ENCODE assay signal across 22 mouse cellular contexts in the genomic region with DNA sequence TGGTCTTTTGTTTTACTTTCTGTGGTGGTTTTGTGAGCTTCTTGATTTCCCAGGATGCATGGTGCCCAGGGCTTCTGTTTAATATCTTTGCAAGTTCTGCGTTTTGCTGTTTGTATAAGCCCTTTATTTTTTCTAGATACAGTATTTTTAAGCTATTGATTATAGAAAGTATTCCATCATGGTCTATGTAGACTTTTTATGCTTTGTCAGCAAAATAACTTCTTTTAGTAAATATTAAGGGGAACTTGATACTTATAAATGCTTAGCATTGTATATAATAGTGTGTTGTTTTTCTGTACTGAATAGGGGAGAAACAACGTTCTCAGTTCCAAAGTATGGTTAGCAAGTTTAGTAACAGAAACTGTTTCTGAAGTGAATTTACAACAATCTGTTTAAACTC. TPM values are rescaled to one million over a fixed set of nuclear protein-coding genes. Genes with fewer than 3 reads are reported as not detected.
DNase-seq lines count a peak whose midpoint lies in the region; ATAC-seq and TF ChIP-seq lines count a peak whose summit lies in the region.
"Had no signal": no experiment of that assay in that cellular context is flagged by ENCODE, and none has a peak within 500 bp of the region (broad histone marks: within the 10 kb centered on the region; RNA-seq: fewer than 3 reads in every experiment).

No protein-coding gene starts in this region.

- H3K79me2 ChIP-seq in CH12.LX (replicated peaks; ENCODE audit: control insufficient read depth, extremely low read depth, insufficient read depth, poor library complexity, severe bottlenecking), result peaks cover 31% of the 10 kb centered on the region
- peaks cover 56% of the 10 kb centered on the region for H3K79me2 ChIP-seq in MEL (ENCODE audit: control insufficient read depth, insufficient read depth, low read length, poor library complexity)

- 80% methylated on average over 2 of the region's 2 CpGs for WGBS in lung, embryonic 14.5 days

- intact Hi-C loops in gastrocnemius, adult 2 months (cut with DNase I), result no loop called here

- peak overlapping the region; percentile 86; the same call in 1 of the 2 replicates for H3K4me2 ChIP-seq in lung, embryonic 14.5 days
- no peak overlapping the region; the same call in 1 of the 2 replicates for H3K4me2 ChIP-seq in CH12.LX (ENCODE audit: insufficient read depth, low read depth, poor library complexity, severe bottlenecking)

- no peaks in the 10 kb centered on the region for H3K9me3 ChIP-seq in lung, embryonic 14.5 days (ENCODE audit: low read depth, low read length)
- no peaks in the 10 kb centered on the region for H3K9me3 ChIP-seq in CH12.LX (replicated peaks; ENCODE audit: low read length)
- no peaks in the 10 kb centered on the region for H3K9me3 ChIP-seq in MEL (replicated peaks; ENCODE audit: insufficient read depth, low read length)
- H3K9me3 ChIP-seq: embryonic facial prominence, embryonic 12.5 days; kidney, embryonic 15.5 days; megakaryocyte, embryonic 14.5 days had no signal

- dilution Hi-C loops in CH12.LX (cut with MboI; ENCODE audit: extremely low pct_ligation_motif_present, extremely low pct_unique_long_range_greater_than_20kb, low sequenced_read_pairs), result no loop called here

- no peaks in the 10 kb centered on the region for H3K36me3 ChIP-seq in lung, embryonic 14.5 days (ENCODE audit: insufficient read depth)
- peaks cover 0 to 3% of the 10 kb centered on the region in 2 experiments for H3K36me3 ChIP-seq in CH12.LX (replicated peaks in 1 of 2; ENCODE audit: control insufficient read depth in 1 of 2, insufficient read depth in 1 of 2, low read length in 1 of 2)
- H3K36me3 ChIP-seq in MEL (ENCODE audit: control insufficient read depth in 1 of 2, insufficient read depth in 2 of 2, low read length in 2 of 2), result peaks cover 2 to 22% of the 10 kb centered on the region in 2 experiments; a peak in 3 of 4 replicates
- H3K36me3 ChIP-seq: embryonic facial prominence, embryonic 12.5 days; kidney, embryonic 15.5 days had no signal

- no peak overlapping the region for H3K4me3 ChIP-seq in gastrocnemius, adult 2 months
- H3K4me3 ChIP-seq in lung, embryonic 14.5 days (ENCODE audit: low read depth, low read length), result no peak overlapping the region
- H3K4me3 ChIP-seq in CH12.LX (replicated peaks in 1 of 3; ENCODE audit: low read depth in 2 of 3, low read length in 2 of 3, poor library complexity in 1 of 3) (no peak overlapping the region), MEL (ENCODE audit: control insufficient read depth in 1 of 2, insufficient read depth in 1 of 2, low read depth in 2 of 2, low read length in 2 of 2) (peak overlapping the region in 1 of 2 experiments; percentile 77; a peak in 2 of 4 replicates)
- H3K4me3 ChIP-seq: left cerebral cortex, adult 2 months had no signal

- no peak for TF ChIP-seq EP300 in CH12.LX (IDR thresholded peaks at IDR 0.05; ENCODE audit: low read length)
- TF ChIP-seq EP300 in MEL (IDR thresholded peaks at IDR 0.05; ENCODE audit: low read depth in 1 of 2, low read length in 2 of 2), result no peak

- H3K27ac ChIP-seq in gastrocnemius, adult 2 months, result peak overlapping the region; percentile 35; the same call in 1 of the 2 replicates
- H3K27ac ChIP-seq in lung, embryonic 14.5 days (ENCODE audit: low read depth), result no peak overlapping the region
- H3K27ac ChIP-seq in CH12.LX (ENCODE audit: insufficient read depth, low read depth) (no peak overlapping the region), MEL (ENCODE audit: control insufficient read depth, low read depth, low read length) (no peak overlapping the region)
- H3K27ac ChIP-seq: embryonic facial prominence, embryonic 12.5 days; kidney, embryonic 15.5 days; left cerebral cortex, adult 2 months had no signal

- in situ Hi-C loops in CH12.LX (cut with MboI; ENCODE audit: low pct_ligation_motif_present, low pct_unique_long_range_greater_than_20kb, low sequenced_read_pairs), result no loop called here

- no peak overlapping the region for H3K9ac ChIP-seq in lung, embryonic 14.5 days
- H3K9ac ChIP-seq in CH12.LX (ENCODE audit: insufficient read depth, low read depth) (no peak overlapping the region), MEL (ENCODE audit: control insufficient read depth, low read depth, low read length, poor library complexity, severe bottlenecking) (no peak overlapping the region)
- H3K9ac ChIP-seq: embryonic facial prominence, embryonic 12.5 days had no signal

- no peak for TF ChIP-seq CTCF in gastrocnemius, adult 2 months (IDR thresholded peaks at IDR 0.05)
- TF ChIP-seq CTCF in lung, embryonic 14.5 days (IDR thresholded peaks at IDR 0.05; ENCODE audit: low read depth), result no peak
- TF ChIP-seq CTCF in CH12.LX (conservative IDR thresholded peaks at IDR 0.05 in 1 of 2, IDR thresholded peaks at IDR 0.05 in 1 of 2; ENCODE audit: low read depth in 2 of 2, low read length in 2 of 2) (no peak), MEL (IDR thresholded peaks at IDR 0.05 in 2 of 3, conservative IDR thresholded peaks at IDR 0.05 in 1 of 3; ENCODE audit: control insufficient read depth in 1 of 3, insufficient read depth in 1 of 3, low read depth in 2 of 3, low read length in 3 of 3, poor library complexity in 1 of 3, severe bottlenecking in 1 of 3) (no peak)

- H3K4me1 ChIP-seq in lung, embryonic 14.5 days (ENCODE audit: insufficient read depth), result peaks cover 12% of the 10 kb centered on the region; the same call in 1 of the 2 replicates
- H3K4me1 ChIP-seq in CH12.LX (ENCODE audit: control insufficient read depth in 1 of 2, insufficient read depth in 2 of 2) (peaks cover 0 to 21% of the 10 kb centered on the region in 2 experiments; a peak in 2 of 4 replicates), MEL (ENCODE audit: control insufficient read depth in 1 of 2, insufficient read depth in 2 of 2, low read length in 2 of 2) (peaks cover 3 to 4% of the 10 kb centered on the region in 2 experiments; a peak in 3 of 4 replicates)

- TF ChIP-seq RAD21 in CH12.LX (IDR thresholded peaks at IDR 0.05; ENCODE audit: low read depth, low read length) (no peak), MEL (IDR thresholded peaks at IDR 0.05; ENCODE audit: low read depth, low read length) (no peak)

- ATAC-seq in lung, embryonic 14.5 days (ENCODE audit: insufficient read depth), result no peak
- ATAC-seq: activated CD4-positive, CD25-positive, alpha-beta regulatory T cell, adult 4 months; intestine, postnatal 0 days; Patski had no signal

- no peaks in the 10 kb centered on the region for H3K27me3 ChIP-seq in lung, embryonic 14.5 days (ENCODE audit: insufficient read depth, low read length)
- H3K27me3 ChIP-seq in CH12.LX (replicated peaks), result no peaks in the 10 kb centered on the region
- no peaks in the 10 kb centered on the region for H3K27me3 ChIP-seq in MEL (ENCODE audit: control insufficient read depth in 1 of 2, insufficient read depth in 2 of 2, low read length in 2 of 2)
- H3K27me3 ChIP-seq: embryonic facial prominence, embryonic 12.5 days; kidney, embryonic 15.5 days; megakaryocyte, embryonic 14.5 days; Patski had no signal

- no peak for DNase-seq in gastrocnemius, adult 2 months
- DNase-seq in gastrocnemius, postnatal 25 days, result no peak
- no peak for DNase-seq in lung, embryonic 14.5 days
- no peak for DNase-seq in lung, postnatal 10 days
- no peak for DNase-seq in CH12.LX (ENCODE audit: extremely low read depth)
- no peak for DNase-seq in MEL (ENCODE audit: low read depth, low spot score)
- DNase-seq in right cerebral cortex, adult 2 months (ENCODE audit: low spot score in 2 of 2), result no peak
- DNase-seq: adrenal gland, postnatal 10 days; cerebellum, adult 9-11 months; gastrocnemius, postnatal 36 days; kidney, postnatal 4 days; layer of hippocampus, adult 9-11 months; left cerebral cortex, postnatal 4 days; right cerebral cortex, adult 18-20 months; thymus, postnatal 14 days had no signal

- TF ChIP-seq POLR2A in CH12.LX (IDR thresholded peaks at IDR 0.05; ENCODE audit: low read depth, low read length) (no peak), MEL (IDR thresholded peaks at IDR 0.05; ENCODE audit: control insufficient read depth in 1 of 2, insufficient read depth in 1 of 2, low read depth in 1 of 2, low read length in 2 of 2, poor library complexity in 1 of 2) (no peak)

TF ChIP-seq in CH12.LX, 34 proteins besides CTCF, POLR2A, EP300 and RAD21:
- TF ChIP-seq MAFK (IDR thresholded peaks at IDR 0.05; ENCODE audit: insufficient replicate concordance, low read length) (peak; percentile 91), NRF1 (IDR thresholded peaks at IDR 0.05; ENCODE audit: low read depth, low read length) (no peak)
TF ChIP-seq in CH12.LX: peak in this region for 1.

TF ChIP-seq in MEL, 35 proteins besides CTCF, POLR2A, EP300 and RAD21:
- TF ChIP-seq MAFK (IDR thresholded peaks at IDR 0.05; ENCODE audit: borderline replicate concordance, low read depth, low read length), result peak; percentile 90
- TF ChIP-seq CHD1 (IDR thresholded peaks at IDR 0.05; ENCODE audit: low read depth, low read length), result no peak

RNA-seq across cellular contexts. Expression of a gene that starts 2.2 kb away (rescaled TPM):
- total RNA-seq in gastrocnemius, adult 2 months (2021), result 10 to 100 TPM; 17.9 to 22.6 TPM
- total RNA-seq in gastrocnemius, postnatal 25 days (2021), result 10 to 100 TPM; 16.7 to 18.7 TPM
- 51.2 and 52.0 TPM in 2 replicates for polyA plus RNA-seq in lung, embryonic 14.5 days (2014; fragmentation: Nextera tagmentation; extraction: Ambion mirVana)
- 30.7 and 35.5 TPM in 2 replicates for total RNA-seq in CH12.LX (2012; rRNA removed)
- total RNA-seq in CH12.LX (2014; rRNA removed), result 37.6 and 43.7 TPM in 2 replicates
- 80.3 and 95.6 TPM in 2 replicates for polyA plus RNA-seq in CH12.LX (2012; ENCODE audit: insufficient read length, low read depth)
- total RNA-seq in MEL (2012; rRNA removed), result 43.3 and 46.3 TPM in 2 replicates
- 10 to 100 TPM in 1 of 2 experiments, not detected in 1; 88.1 TPM for polyA plus RNA-seq in MEL (2012; ENCODE audit: insufficient read depth in 1 of 2, insufficient read length in 2 of 2, low read depth in 1 of 2, low replicate concordance in 2 of 2, missing spikeins in 1 of 2)

RNA-seq across cellular contexts. Expression of a gene that starts 2.3 kb away (rescaled TPM):
- total RNA-seq in gastrocnemius, adult 2 months (2021), result 10 to 100 TPM in 1 of 2 experiments, 1 to 10 TPM in 1; 8.5 to 10.8 TPM
- 1 to 10 TPM; 7.9 to 8.3 TPM for total RNA-seq in gastrocnemius, postnatal 25 days (2021)
- polyA plus RNA-seq in lung, embryonic 14.5 days (2014; fragmentation: Nextera tagmentation; extraction: Ambion mirVana), result 34.2 and 35.0 TPM in 2 replicates
- total RNA-seq in CH12.LX (2012; rRNA removed) (17.5 and 18.0 TPM in 2 replicates), CH12.LX (2014; rRNA removed) (23.5 and 26.9 TPM in 2 replicates), MEL (2012; rRNA removed) (32.2 and 34.1 TPM in 2 replicates)
- polyA plus RNA-seq in CH12.LX (2012; ENCODE audit: insufficient read length, low read depth) (11.4 and 13.4 TPM in 2 replicates), MEL (2012; ENCODE audit: insufficient read depth in 1 of 2, insufficient read length in 2 of 2, low read depth in 1 of 2, low replicate concordance in 2 of 2, missing spikeins in 1 of 2) (10 to 100 TPM in 1 of 2 experiments, not detected in 1; 24.5 TPM)
